Mouse (Mus musculus): ENCODE data around the gene Pitpnc1.

Gene Pitpnc1

GRCm38 (mm10) chr11:107443121-107444095 lies 27.1 kb downstream of the Pitpnc1 start:
- no peak for DNase-seq (ENCODE audit: extremely low spot score, low read depth, low spot score)

- no peak for DNase-seq (ENCODE audit: extremely low spot score, low read depth, low spot score)
Observed at GRCm38 (mm10) chr11:107441050-107441449, 29.4 kb downstream of the Pitpnc1 start.

- no peak for DNase-seq (ENCODE audit: extremely low spot score, low read depth, low spot score)
Observed at GRCm38 (mm10) chr11:107438140-107438539, 32.4 kb downstream of the Pitpnc1 start.

- no peak for DNase-seq (ENCODE audit: extremely low spot score, low read depth, low spot score)
Observed at GRCm38 (mm10) chr11:107437723-107438122, 32.8 kb downstream of the Pitpnc1 start.

GRCm38 (mm10) chr11:107435776-107436449 lies 34.6 kb downstream of the Pitpnc1 start:
- no peak for DNase-seq (ENCODE audit: extremely low spot score, low read depth, low spot score)

GRCm38 (mm10) chr11:107431197-107431965 lies 39.1 kb downstream of the Pitpnc1 start:
- no peak for DNase-seq (ENCODE audit: extremely low spot score, low read depth, low spot score)

GRCm38 (mm10) chr11:107428011-107428410 lies 42.5 kb downstream of the Pitpnc1 start:
- no peak for DNase-seq (ENCODE audit: extremely low spot score, low read depth, low spot score)

GRCm38 (mm10) chr11:107424176-107424575 lies 46.3 kb downstream of the Pitpnc1 start:
- DNase-seq (ENCODE audit: extremely low spot score, low read depth, low spot score), result no peak

GRCm38 (mm10) chr11:107422356-107422754 lies 48.1 kb downstream of the Pitpnc1 start:
- DNase-seq (ENCODE audit: extremely low spot score, low read depth, low spot score), result no peak

GRCm38 (mm10) chr11:107421751-107422355 lies 48.6 kb downstream of the Pitpnc1 start:
- DNase-seq (ENCODE audit: extremely low spot score, low read depth, low spot score), result no peak

GRCm38 (mm10) chr11:107419925-107420324 lies 50.6 kb downstream of the Pitpnc1 start:
- no peak for DNase-seq (ENCODE audit: extremely low spot score, low read depth, low spot score)

- DNase-seq (ENCODE audit: extremely low spot score, low read depth, low spot score), result no peak
Observed at GRCm38 (mm10) chr11:107417041-107417583, 53.4 kb downstream of the Pitpnc1 start.

- DNase-seq (ENCODE audit: extremely low spot score, low read depth, low spot score), result no peak
Observed at GRCm38 (mm10) chr11:107416561-107416926, 54.0 kb downstream of the Pitpnc1 start.

- DNase-seq (ENCODE audit: extremely low spot score, low read depth, low spot score), result no peak
Observed at GRCm38 (mm10) chr11:107415901-107416560, 54.5 kb downstream of the Pitpnc1 start.

- no peak for DNase-seq (ENCODE audit: extremely low spot score, low read depth, low spot score)
Observed at GRCm38 (mm10) chr11:107414996-107415747, 55.3 kb downstream of the Pitpnc1 start.

- DNase-seq (ENCODE audit: extremely low spot score, low read depth, low spot score), result peak; percentile 47
Observed at GRCm38 (mm10) chr11:107413251-107413655, 57.2 kb downstream of the Pitpnc1 start.

- no peak for DNase-seq (ENCODE audit: extremely low spot score, low read depth, low spot score)
Observed at GRCm38 (mm10) chr11:107412128-107412527, 58.4 kb downstream of the Pitpnc1 start.

- DNase-seq (ENCODE audit: extremely low spot score, low read depth, low spot score), result no peak
Observed at GRCm38 (mm10) chr11:107411576-107411975, 58.9 kb downstream of the Pitpnc1 start.

- no peak for DNase-seq (ENCODE audit: extremely low spot score, low read depth, low spot score)
Observed at GRCm38 (mm10) chr11:107410804-107411203, 59.7 kb downstream of the Pitpnc1 start.

Data from hindlimb bud, embryonic 11.5 days (tissue).